Mouse (Mus musculus) neural tube, embryonic 10.5 days (tissue): ENCODE data around the gene Fbxw5.

ENCODE experiments used
- DNase-seq: peaks from one replicate; pipeline ENCODE4 v3.0.0-alpha.2; 2017; ENCODE audit warnings: low spot score; ENCODE audit errors: extremely low spot score

The Fbxw5 gene

GRCm38 (mm10) chr2:25500576-25501405 is at the start of gene Fbxw5:
Gene Fbxw5, plus strand, starts transcription at chr2:25500750.
- peak; percentile 91 for DNase-seq

GRCm38 (mm10) chr2:25450853-25451647 is 49.5 kb upstream of the Fbxw5 start:
- DNase-seq, result no peak

GRCm38 (mm10) chr2:25452951-25453350 is 47.6 kb upstream of the Fbxw5 start:
- DNase-seq, result no peak

- no peak for DNase-seq
Observed at GRCm38 (mm10) chr2:25456205-25456953, 44.2 kb upstream of the Fbxw5 start, which contains the start of gene Clic3. Gene Clic3, plus strand, starts transcription at chr2:25456838.

- DNase-seq, result no peak
Observed at GRCm38 (mm10) chr2:25457022-25457896, 43.3 kb upstream of the Fbxw5 start.

- no peak for DNase-seq
Observed at GRCm38 (mm10) chr2:25458911-25459310, 41.6 kb upstream of the Fbxw5 start.

DNA sequence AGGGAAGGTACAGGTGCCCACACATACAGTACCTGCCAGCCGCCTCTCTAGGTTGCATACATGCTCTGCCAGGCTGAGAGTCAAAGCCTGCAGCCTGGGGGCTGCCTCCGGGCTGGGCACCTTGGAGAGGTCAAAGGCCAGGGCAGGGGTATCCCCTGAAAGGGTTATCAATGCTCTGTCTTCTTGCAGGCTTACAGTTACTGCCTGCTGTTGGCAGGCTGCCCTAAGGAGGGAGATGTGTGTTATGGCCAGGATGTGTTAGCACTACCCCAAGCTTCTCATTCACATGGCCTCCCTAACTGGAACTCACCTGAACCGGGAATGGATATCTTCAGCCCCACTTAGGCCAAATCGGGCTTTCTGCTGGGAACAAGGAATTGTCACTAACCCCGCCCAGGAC is 40.4 kb upstream of the Fbxw5 start:
- peak; percentile 15 for DNase-seq

DNA sequence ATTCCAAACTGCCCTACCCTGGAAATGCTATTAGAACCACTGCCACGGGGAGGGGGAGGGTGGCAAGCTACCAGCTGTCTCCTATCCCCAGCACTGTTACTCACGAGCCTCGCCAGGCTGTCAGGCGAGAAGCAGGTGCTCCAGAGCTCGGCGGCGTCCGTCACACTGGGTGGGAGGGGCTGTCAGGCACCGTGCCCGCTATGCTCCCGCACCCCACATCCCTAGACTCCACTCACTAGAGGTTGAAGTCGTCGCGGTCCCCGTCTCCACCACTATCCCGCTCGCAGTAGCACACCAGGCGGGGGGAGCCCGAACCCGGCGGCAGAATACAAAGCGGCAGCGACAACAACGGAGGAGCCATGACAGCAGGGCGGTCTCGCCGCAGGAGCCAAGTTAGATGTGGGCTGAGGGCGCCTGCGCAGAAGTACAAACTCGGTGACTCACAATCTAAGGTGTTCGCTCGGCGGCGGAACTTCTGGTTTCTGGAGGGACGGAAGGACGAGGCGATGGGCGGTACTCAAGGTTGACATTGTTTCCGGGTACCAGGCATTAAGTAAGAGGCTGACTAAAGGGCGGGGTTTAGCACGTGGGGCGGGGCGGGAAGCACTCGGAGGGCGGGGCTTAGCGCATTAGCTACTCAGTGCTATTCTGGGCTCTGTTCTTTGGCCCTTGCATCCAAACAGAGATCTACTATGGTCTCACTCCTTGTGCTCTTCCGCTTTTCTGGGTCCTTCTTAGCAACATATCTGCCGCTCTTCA is 39.8 kb upstream of the Fbxw5 start, which contains the start of gene Paxx:
Gene Paxx, minus strand, starts transcription at position 544 of the 759 bp plus-strand sequence.
- peak; percentile 83 for DNase-seq

GRCm38 (mm10) chr2:25461407-25461806 is 39.1 kb upstream of the Fbxw5 start:
- DNase-seq, result no peak

DNA sequence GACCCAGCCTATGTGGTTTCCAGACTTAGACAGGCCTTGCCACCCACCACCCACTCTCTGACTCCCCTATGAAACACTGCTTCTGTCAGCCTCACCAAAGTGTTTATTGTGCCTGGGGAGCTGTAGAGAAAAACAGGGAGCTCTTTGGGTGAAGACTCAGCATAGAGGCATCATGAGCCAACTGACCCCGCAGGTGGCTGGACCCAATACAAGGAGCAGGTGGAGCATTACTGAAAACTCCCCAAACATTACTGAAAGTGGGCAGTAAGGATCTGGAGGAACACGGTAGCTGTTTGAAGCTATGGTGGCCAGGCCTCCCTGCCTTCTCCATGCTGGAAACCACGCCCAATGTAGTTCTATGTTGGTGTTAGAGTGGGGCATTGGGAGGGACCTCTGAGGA is 36.9 kb upstream of the Fbxw5 start:
- DNase-seq, result no peak

- DNase-seq, result no peak
Observed at GRCm38 (mm10) chr2:25465256-25465655, 35.3 kb upstream of the Fbxw5 start.

DNA sequence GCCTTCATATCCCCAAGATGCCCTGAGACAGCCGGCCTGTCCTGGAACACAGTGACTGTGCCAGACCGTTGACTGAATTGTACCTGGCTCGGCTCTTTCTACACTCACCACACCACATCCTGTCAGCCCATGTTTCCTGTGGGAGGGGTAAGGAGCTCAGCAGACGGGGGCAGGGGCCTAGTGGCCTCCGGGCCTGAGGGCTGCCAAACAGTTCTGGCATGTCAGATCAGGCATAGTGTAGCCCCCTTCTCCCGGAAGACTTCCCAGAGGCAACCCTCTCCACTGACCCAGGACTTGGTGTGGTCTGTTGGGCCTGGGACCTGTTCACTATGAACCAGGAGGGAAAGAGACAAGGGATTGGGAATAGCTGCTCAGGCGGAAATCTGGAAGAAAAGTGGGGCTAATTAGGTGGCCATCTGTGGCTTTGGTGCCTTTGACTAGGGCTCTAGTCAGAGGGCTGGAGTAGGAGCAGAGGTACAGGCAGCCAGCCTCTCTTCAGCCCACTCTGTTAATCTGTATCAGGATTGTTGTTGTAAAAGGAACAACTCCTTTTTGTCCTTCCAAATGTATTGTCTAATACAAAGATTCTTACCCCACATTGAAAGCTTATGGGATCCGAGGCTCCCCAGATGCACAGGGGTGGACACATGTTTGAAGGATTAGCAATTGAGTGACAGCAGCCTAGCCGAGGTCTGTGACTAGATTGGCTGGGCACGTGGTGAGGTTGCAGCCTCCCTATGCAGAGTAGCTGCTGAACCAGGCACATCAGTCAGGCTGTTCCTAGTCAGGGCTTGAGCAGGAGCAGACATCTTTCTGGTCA is 34.5 kb upstream of the Fbxw5 start:
- no peak for DNase-seq

GRCm38 (mm10) chr2:25467606-25468303 is 32.8 kb upstream of the Fbxw5 start:
- no peak for DNase-seq

GRCm38 (mm10) chr2:25468962-25469915 is 31.3 kb upstream of the Fbxw5 start:
- no peak for DNase-seq

DNA sequence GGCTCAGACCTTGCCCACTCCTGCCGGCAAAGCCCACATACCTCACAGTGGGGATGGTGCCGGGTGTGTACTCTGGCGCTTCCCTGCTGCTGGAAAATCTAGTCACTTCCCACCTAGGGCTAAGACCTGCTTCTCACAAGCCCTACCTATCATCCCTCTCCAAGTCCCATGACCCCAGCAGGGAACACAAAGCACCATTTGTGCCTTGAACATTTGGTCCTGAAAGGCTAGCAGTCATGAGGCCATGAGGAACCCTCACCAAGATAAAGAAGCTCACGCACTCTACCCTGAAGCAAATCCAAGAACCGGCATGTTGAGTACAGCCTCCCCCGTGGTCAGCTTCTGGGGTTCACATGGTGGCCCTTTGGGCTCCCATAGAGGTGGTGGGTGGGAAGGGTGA is 30.6 kb upstream of the Fbxw5 start, which contains the start of gene Ptgds:
Gene Ptgds, minus strand, starts transcription at position 78 of the 400 bp plus-strand sequence.
- no peak for DNase-seq

DNA sequence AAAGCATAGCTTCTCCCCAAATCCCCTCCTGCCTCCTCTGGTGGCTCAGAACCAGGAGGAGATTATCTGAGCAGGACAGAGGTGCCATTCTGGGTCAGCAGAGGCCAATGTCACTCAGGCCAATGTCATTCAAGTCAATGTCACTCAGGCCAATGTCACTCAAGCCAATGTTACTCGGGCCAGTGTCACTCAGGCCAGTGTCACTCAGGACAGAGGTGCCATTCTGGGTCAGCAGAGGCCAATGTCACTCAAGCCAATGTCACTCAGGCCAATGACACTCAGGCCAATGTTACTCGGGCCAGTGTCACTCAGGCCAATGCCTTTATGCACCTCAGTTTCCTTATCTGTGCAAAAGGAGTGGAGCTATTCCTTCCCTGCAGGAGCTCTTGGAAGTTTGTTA is 28.0 kb upstream of the Fbxw5 start:
- no peak for DNase-seq

- DNase-seq, result no peak
Observed at GRCm38 (mm10) chr2:25477541-25477940, 23.0 kb upstream of the Fbxw5 start.
